Mouse (Mus musculus) cerebellum, adult 2 months (tissue): ENCODE data around the gene C1ql1. TPM values are rescaled to one million over a fixed set of nuclear protein-coding genes. Genes with fewer than 3 reads are reported as not detected.

Experiments used
- DNase-seq, 2 experiments: peaks; one replicate each; pipeline ENCODE4 v3.0.0; 2021
- H3K27ac ChIP-seq: fragments of 200-500 bp; 2 replicates; pipeline ENCODE4 v1.5.1; 2012; ENCODE audit warnings: low read length, control low read depth, inconsistent platforms; ENCODE audit not compliant: insufficient read depth
- H3K27me3 ChIP-seq: fragments of 200-500 bp; 2 replicates; pipeline ENCODE4 v1.6.1; 2012; ENCODE audit warnings: inconsistent platforms, mild to moderate bottlenecking, low read length, moderate library complexity; ENCODE audit not compliant: control insufficient read depth, insufficient read depth
- H3K4me1 ChIP-seq: fragments of 200-500 bp; 2 replicates; pipeline ENCODE4 v1.6.1; 2011; ENCODE audit warnings: low read length; ENCODE audit not compliant: control insufficient read depth, insufficient read depth
- H3K4me3 ChIP-seq: fragments of 200-500 bp; replicated peaks from 2 replicates; pipeline ENCODE3; 2011; ENCODE audit warnings: mild to moderate bottlenecking, low read depth, low read length, control low read depth; ENCODE audit not compliant: insufficient read depth
- CTCF ChIP-seq: fragments of 200-500 bp; IDR thresholded peaks from 2 replicates; pipeline ENCODE4 v1.5.1; 2011; ENCODE audit warnings: low read depth, mild to moderate bottlenecking, control low read depth, low read length, moderate library complexity, borderline replicate concordance; ENCODE audit not compliant: insufficient read depth
- POLR2A ChIP-seq: fragments of 200-500 bp; IDR thresholded peaks from 2 replicates; pipeline ENCODE4 v1.6.1; 2011; ENCODE audit warnings: low read length, control low read depth, borderline replicate concordance; ENCODE audit not compliant: insufficient read depth
- WGBS: fragments of 180-500 bp; shearing (Covaris S2); methylation state at CpG from one replicate; pipeline ENCODE4 v1.1.7; 2018; 5-methylcytosine and 5-hydroxymethylcytosine counted together
- polyA plus RNA-seq: library from polyadenylated mRNA; depleted of rRNA; stranded (reverse); fragments of >200 nt; gene quantifications from 2 replicates; pipeline ENCODE4 v1.2.3, GENCODE M21; 2012

Gene C1ql1
- polyA plus RNA-seq, 1 experiment, result 16.7 TPM

- no peak for DNase-seq
These were observed 17.5 kb upstream of the C1ql1 start for GRCm38 (mm10) chr11:102963855-102964546.

GRCm38 (mm10) chr11:102963246-102963854, 16.9 kb upstream of the C1ql1 start:
- no peak for DNase-seq
- H3K4me3 ChIP-seq, result no peak overlapping the region
- 42% methylated on average over 16 of the region's 16 CpGs for WGBS
- H3K27me3 ChIP-seq, result no peaks in the 10 kb centered on the region
- no peak overlapping the region for H3K27ac ChIP-seq
- no peaks in the 10 kb centered on the region for H3K4me1 ChIP-seq
- no peak for TF ChIP-seq POLR2A
- no peak for TF ChIP-seq CTCF

More at GRCm38 (mm10) chr11:102963855-102964546, 17.5 kb upstream of the C1ql1 start:
- Histone ChIP-seq H3K4me1 (no peaks in the 10 kb centered on the region), H3K27ac (no peak overlapping the region), H3K4me3 (no peak overlapping the region), H3K27me3 (no peaks in the 10 kb centered on the region)
- WGBS, result 28% methylated on average over 24 of the region's 24 CpGs
- TF ChIP-seq POLR2A, result no peak
- no peak for TF ChIP-seq CTCF

GRCm38 (mm10) chr11:102962861-102963245, 16.4 kb upstream of the C1ql1 start:
- no peaks in the 10 kb centered on the region for H3K27me3 ChIP-seq
- H3K4me3 ChIP-seq, result no peak overlapping the region
- no peaks in the 10 kb centered on the region for H3K4me1 ChIP-seq
- WGBS, result 82% methylated on average over 7 of the region's 7 CpGs
- DNase-seq, result no peak
- H3K27ac ChIP-seq, result no peak overlapping the region
- TF ChIP-seq CTCF (no peak), POLR2A (no peak)

GRCm38 (mm10) chr11:102961082-102961481, 14.6 kb upstream of the C1ql1 start:
- H3K27ac ChIP-seq, result no peak overlapping the region
- H3K27me3 ChIP-seq, result no peaks in the 10 kb centered on the region
- no peak overlapping the region for H3K4me3 ChIP-seq
- no peak for DNase-seq
- no peak for TF ChIP-seq POLR2A
- TF ChIP-seq CTCF, result no peak
- H3K4me1 ChIP-seq, result no peaks in the 10 kb centered on the region
- WGBS, result 71% methylated on average over 4 of the region's 4 CpGs

GRCm38 (mm10) chr11:102958870-102959269, 12.4 kb upstream of the C1ql1 start:
- TF ChIP-seq CTCF, result no peak
- TF ChIP-seq POLR2A, result no peak

GRCm38 (mm10) chr11:102958431-102958830, 11.9 kb upstream of the C1ql1 start:
- DNase-seq, result no peak
- WGBS, result 75% methylated on average over 6 of the region's 6 CpGs

More at GRCm38 (mm10) chr11:102958870-102959269, 12.4 kb upstream of the C1ql1 start:
- Histone ChIP-seq H3K27me3 (no peaks in the 10 kb centered on the region), H3K4me3 (no peak overlapping the region), H3K4me1 (no peaks in the 10 kb centered on the region), H3K27ac (no peak overlapping the region)
- no peak for DNase-seq
- 88% methylated on average over 1 of the region's 1 CpGs for WGBS

GRCm38 (mm10) chr11:102957692-102958091, 11.2 kb upstream of the C1ql1 start:
- DNase-seq, result no peak
- Histone ChIP-seq H3K27me3 (no peaks in the 10 kb centered on the region), H3K4me1 (no peaks in the 10 kb centered on the region), H3K4me3 (no peak overlapping the region), H3K27ac (no peak overlapping the region)
- TF ChIP-seq CTCF (no peak), POLR2A (no peak)
- 42% methylated on average over 8 of the region's 8 CpGs for WGBS

More at GRCm38 (mm10) chr11:102958431-102958830, 11.9 kb upstream of the C1ql1 start:
- Histone ChIP-seq H3K4me1 (no peaks in the 10 kb centered on the region), H3K27ac (no peak overlapping the region), H3K4me3 (no peak overlapping the region), H3K27me3 (no peaks in the 10 kb centered on the region)
- no peak for TF ChIP-seq CTCF
- no peak for TF ChIP-seq POLR2A
